Mouse (Mus musculus) liver, adult (tissue): ENCODE measurements around the gene Rhox7b.
"Not testable (repeated sequence)": the region's sequence is repeated elsewhere in the genome, so short reads cannot be mapped to it uniquely, and the experiment has no call there.

ENCODE experiments used
- GATA4 ChIP-seq: IDR thresholded peaks from 2 replicates; pipeline ENCODE4 v1.6.1; 2014; ENCODE audit warnings: mild to moderate bottlenecking, low read length; ENCODE audit not compliant: insufficient replicate concordance

Rhox7b gene

DNA sequence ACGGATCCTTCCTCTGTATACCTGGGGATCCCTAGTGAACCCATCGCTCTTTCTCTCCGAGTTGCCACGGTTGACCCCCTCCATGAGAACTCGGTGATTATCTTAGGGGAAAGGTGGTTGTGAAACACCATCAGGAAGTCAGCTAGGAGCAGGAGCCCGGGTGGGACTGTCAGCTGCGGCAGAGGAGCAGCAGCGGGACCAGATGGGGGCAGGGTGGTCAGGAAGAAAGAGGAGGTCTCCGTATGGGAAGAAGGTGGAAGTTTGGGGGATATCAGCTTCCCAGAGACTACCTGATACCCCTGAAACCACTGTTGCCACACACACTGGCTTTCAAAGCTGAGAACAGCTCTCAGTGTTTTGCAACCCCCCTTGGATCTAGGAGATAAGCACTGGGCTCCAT is at the start of gene Rhox7b:
Rhox7b (minus strand) TSS at position 101 of the 400 bp plus-strand sequence.
- not testable (repeated sequence) for TF ChIP-seq GATA4

- TF ChIP-seq GATA4: no peak
These were observed 19.3 kb upstream of the Rhox7b start for GRCm38 (mm10) chrX:37916311-37916710.

DNA sequence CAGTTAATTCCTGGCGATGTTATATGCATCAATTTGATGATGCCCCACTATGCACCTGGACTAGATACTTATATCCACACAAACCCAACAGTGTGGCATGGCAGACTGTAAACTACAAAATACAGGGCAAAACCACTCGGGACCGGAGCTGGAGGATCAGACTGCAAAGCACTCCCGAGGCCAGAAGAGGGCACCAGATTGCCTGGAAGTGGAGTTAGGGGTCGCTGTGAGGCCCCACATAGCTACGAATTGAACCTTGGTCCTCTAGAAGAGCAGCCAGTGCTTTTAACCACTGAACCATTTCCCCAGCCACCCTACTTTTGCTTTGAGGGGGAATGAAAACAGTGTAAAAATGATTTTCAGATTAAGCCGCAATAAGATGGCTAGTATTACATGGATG is 11.5 kb upstream of the Rhox7b start:
- TF ChIP-seq GATA4: no peak

- no peak for TF ChIP-seq GATA4
These were observed 6.7 kb upstream of the Rhox7b start for GRCm38 (mm10) chrX:37903727-37904126.

- not testable (repeated sequence) for TF ChIP-seq GATA4
These were observed 4.6 kb upstream of the Rhox7b start, which contains the start of gene Rhox9 for GRCm38 (mm10) chrX:37901670-37902069. TSS of gene Rhox9 (minus strand) at chrX:37901770.

DNA sequence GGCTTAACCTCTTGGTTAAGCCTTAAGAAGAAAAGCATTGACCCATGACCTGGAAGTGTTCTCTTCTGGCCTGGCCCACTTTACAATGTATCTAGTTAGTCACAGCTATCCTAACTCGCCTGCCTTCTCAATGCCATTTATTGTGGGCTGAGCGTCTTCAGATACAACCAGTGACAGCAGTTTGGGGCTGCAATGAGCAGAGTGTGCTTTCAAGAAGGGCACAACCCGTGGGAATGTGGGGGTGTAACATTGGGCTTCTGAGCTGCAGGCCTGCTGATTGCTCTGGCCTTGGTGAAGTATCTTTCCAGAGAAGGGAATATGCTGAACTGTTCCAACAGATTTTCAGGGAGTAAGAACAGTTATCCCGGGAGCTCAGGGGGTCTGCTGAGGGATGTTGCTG is 18.2 kb downstream of the Rhox7b start, which contains the start of gene Rhox8:
Rhox8 (minus strand) TSS at position 101 of the 400 bp plus-strand sequence.
- TF ChIP-seq GATA4: no peak

DNA sequence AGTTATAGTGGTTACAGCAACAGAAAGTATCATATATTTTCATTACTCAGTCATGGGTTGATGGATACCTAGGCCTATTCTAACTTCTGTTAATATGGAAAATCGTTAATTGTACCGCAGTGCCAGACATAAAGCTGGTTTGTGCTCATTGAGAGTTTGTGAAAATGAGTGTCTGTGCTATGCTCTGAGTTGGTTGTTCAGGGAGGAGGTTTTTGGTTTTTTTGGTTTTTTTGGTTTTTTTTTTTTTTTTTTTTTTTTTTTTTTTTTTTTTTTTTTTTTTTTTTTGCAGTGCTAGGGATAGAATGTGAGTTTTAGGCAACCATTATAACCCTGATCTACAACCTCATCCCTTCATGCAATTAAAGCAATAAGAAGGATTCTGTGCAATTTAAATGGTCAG is 25.4 kb downstream of the Rhox7b start:
- no peak for TF ChIP-seq GATA4
